Mouse (Mus musculus) frontal cortex, postnatal 14 days (tissue): ENCODE results near the gene Gm379.

Experiments used
- DNase-seq, 2 experiments: peaks; one replicate each; pipeline ENCODE4 v3.0.0; 2022; ENCODE audit warnings: low spot score in 2 of 2

Gene Gm379

DNA sequence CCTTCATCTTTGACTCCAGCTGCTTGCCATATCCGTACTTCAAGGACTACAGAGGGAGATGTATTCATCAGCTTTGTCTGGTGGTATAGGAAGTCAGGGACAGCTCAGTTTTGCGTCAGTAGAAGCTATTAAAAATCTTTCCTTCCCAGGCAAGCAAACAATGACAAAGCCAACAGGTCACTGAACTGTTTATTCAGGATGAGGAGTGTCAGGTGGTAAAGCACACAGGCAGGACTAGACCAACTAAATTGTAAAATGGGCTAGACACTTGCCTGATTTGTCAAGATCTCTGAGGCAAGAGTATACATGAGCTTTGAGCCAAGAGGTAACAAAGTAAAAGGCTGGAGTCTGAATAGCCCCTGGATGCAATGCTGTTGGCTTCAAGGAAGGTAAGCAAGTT, at the start of gene Gm379:
Gm379 (minus strand) TSS at position 7 of the 400 bp plus-strand sequence.
- DNase-seq = no peak

DNA sequence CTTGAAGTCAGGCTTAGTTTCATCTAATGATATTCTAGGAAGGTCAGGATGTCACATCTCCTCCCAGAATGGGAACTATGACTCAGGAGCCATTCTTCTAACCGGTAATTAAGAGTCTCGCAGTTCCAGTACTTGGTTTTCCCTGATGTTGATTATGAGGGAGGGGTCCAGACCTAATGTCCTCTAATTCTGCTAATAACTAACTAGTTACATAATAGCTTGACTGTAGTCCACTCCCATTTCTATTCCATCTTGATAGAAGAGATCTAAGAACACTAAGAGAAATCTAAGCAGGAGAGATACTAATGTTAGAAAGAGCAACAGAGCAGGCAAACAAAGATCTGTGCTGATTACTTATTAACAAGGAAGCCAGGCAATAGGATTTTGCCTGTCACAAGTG, 39.6 kb upstream of the Gm379 start:
- no peak for DNase-seq

DNA sequence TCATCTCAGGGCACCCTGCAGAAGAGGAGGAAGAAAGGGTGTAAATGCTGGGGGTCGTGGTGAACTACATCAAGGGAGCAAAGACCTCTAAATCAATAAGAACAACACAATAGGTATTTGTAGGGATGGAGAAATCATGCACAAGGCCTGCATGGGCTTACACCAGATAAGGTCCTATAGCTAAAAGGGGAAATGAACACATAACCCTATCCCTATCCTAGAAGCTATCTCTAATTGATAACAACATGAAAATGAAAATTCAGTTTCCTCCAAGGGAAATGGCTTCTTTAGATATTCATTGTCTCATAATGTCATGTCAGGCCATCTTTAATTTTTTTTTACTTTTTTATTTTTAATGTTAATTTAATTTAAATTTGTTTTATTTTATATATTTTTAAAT, 4.2 kb upstream of the Gm379 start:
- DNase-seq = no peak

DNA sequence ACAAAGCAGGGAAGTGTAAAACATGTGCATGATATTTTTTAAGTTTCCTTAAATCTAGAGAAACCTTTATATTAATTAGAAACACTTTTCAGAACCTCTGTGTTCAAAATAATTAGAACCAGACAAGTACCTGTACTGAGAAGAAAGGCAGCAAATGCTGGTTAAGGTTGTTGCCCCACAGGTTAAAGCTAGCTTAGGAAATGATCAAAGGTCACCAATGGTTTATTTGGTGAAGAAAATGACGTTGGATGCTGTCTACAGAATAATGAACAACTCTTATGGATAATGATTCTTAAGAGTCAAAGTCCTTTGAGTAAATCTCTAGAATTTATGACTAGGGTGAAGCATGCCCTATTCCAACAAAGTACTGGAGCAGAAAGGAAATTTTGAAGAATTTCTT, 42.7 kb downstream of the Gm379 start:
- no peak for DNase-seq

DNA sequence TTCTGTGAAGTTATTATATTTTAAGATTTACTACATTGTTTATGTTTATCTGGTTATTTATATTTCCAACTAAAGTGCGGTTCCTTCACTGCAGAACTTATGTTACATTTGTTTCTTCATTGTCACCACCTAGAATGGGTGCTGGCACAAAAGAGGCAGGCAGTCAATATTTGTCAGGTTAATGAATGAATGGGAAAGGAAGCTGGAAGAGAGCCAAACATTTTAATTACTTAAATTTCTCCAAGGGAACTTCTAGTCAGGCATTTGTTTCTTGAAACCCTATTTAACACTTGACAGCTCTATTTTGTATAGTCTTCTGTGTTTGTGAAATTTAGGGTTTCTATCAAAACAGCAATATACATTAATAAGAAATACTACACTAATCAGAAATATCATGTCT, 43.8 kb downstream of the Gm379 start:
- DNase-seq = no peak
